ENCODE assay signal across 8 mouse cellular contexts in the genomic region with DNA sequence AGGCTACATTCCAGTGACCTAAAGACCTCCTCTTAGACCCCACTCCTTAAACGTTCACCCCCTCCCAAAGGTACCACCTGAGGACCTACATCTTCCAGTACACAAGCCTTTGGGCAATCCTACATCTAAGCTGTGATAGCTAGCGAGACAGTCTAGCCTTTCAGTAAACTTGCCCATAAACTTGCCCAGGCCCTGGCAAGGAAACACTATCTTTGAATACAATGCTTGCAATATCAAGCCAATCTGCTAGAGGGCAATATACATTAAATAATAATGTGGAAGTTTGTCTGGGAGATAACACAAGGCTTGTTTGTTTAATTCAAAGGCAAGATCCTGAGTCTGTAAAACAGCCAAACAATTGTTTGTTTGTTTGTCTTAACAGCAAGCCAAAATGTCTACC.
DNase-seq lines count a peak whose midpoint lies in the region; TF ChIP-seq lines count a peak whose summit lies in the region.

No protein-coding gene starts in this region.

- H3K79me2 ChIP-seq in heart, adult 2 months (replicated peaks; ENCODE audit: control insufficient read depth, insufficient read depth, low read length), result no peaks in the 10 kb centered on the region

- no peak overlapping the region for H3K9ac ChIP-seq in heart, adult 2 months (ENCODE audit: low read depth, low read length)

- no peaks in the 10 kb centered on the region for H3K4me1 ChIP-seq in heart, adult 2 months (ENCODE audit: control insufficient read depth, insufficient read depth, low read length)
- H3K4me1 ChIP-seq in lung, adult 2 months (ENCODE audit: control insufficient read depth, insufficient read depth, low read length), result no peaks in the 10 kb centered on the region

- TF ChIP-seq CTCF in heart, adult 2 months (IDR thresholded peaks at IDR 0.05), result peak; percentile 71
- peak; percentile 23; the same call in 1 of the 2 replicates for TF ChIP-seq CTCF in lung, adult 2 months (IDR thresholded peaks at IDR 0.05; ENCODE audit: insufficient read depth, low read length)

- H3K27me3 ChIP-seq in heart, adult 2 months (ENCODE audit: control insufficient read depth, insufficient read depth, low read length), result no peaks in the 10 kb centered on the region

- 48% methylated on average over 2 of the region's 2 CpGs for WGBS in heart, adult 2 months
- 25% methylated on average over 2 of the region's 2 CpGs for WGBS in lung, adult 2 months

- TF ChIP-seq EP300 in heart, adult 2 months (IDR thresholded peaks at IDR 0.05; ENCODE audit: insufficient read depth, low read depth, low read length), result no peak

- intact Hi-C loops in heart, adult 2 months (cut with DNase I), result loop anchor here (5.0 kb wide), 2 partner anchors 47 to 257 kb away; no protein-coding TSS in a partner anchor

- H3K36me3 ChIP-seq in heart, adult 2 months (ENCODE audit: control insufficient read depth, insufficient read depth, low read length), result no peaks in the 10 kb centered on the region

- H3K27ac ChIP-seq in heart, adult 2 months, result no peak overlapping the region

- no peak for TF ChIP-seq POLR2A in heart, adult 2 months (IDR thresholded peaks at IDR 0.05; ENCODE audit: insufficient read depth, low read depth, low read length)
- TF ChIP-seq POLR2A in lung, adult 2 months (IDR thresholded peaks at IDR 0.05; ENCODE audit: borderline replicate concordance, extremely low read depth, low read depth, low read length), result no peak

- no peak overlapping the region for H3K4me3 ChIP-seq in heart, adult 2 months
- no peak overlapping the region for H3K4me3 ChIP-seq in lung, adult 2 months (replicated peaks; ENCODE audit: extremely low read depth, low read depth, low read length)

- peak in 1 of 2 experiments; percentile 10 for DNase-seq in heart, adult 2 months
- no peak for DNase-seq in heart, postnatal 4 days
- no peak for DNase-seq in lung, adult 2 months
- no peak for DNase-seq in lung, postnatal 14 days
- peak; percentile 59 for DNase-seq in adipocyte (ENCODE audit: low spot score)
- DNase-seq in lung, postnatal 10 days, result peak; percentile 48
- DNase-seq in urinary bladder, adult 2 months (ENCODE audit: low spot score), result no peak
- DNase-seq in urinary bladder, postnatal 14 days (ENCODE audit: low spot score), result no peak

Comparison
In these comparisons a context has a peak if more than half of its experiments do, and no peak if none do; other contexts are left out.
1. DNase-seq: peak in adipocyte (single experiment) and lung, postnatal 10 days (single experiment); none in heart, postnatal 4 days (single experiment), lung, adult 2 months (single experiment), lung, postnatal 14 days (single experiment), urinary bladder, adult 2 months (single experiment) and urinary bladder, postnatal 14 days (single experiment).